Mouse (Mus musculus): ENCODE measurements around the gene Inpp5a.

Inpp5a gene

DNA sequence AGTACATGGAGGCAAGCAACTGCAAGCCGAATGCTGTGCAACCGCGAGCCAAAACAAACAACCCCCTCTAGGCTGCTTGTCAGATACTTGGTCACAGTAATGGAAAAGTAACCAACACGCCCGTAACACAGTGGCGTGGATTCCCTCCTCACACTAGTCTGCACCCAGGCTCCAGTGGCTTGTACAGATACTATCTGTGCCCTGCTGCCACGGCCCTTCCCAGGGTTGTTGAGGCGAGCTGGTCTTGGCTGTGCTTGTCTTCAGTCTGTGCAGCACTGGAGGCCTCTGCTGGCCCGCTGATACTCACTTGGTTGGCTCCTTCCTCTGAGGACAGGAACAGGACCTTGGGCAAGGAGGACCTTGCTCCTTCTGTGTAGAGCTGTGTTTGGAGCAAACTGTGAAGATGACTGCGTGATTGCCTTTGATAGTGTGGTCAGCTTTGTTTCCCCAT lies 52.9 kb downstream of the Inpp5a start:
- peak; percentile 39 to 46 for DNase-seq (ENCODE audit: low spot score in 2 of 2)

DNA sequence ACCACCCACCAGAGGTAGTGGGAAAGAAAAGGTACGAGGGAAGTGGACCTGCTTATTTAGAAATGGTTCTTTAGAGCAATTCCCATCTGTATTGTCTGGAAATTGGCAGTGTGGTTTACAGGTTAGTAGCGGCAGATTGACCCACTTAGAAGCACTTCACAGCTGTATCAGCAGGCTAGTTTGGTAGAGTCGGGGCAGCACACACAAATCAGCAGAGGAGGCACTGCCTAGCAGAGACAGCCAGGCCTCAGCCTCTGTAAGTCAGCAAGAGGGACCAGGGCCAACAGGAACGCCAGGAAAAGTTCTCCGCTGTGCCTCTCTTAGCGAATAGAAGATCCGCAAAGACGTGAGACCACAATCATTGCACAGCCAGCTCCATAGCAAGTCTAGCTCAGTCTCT lies 56.7 kb downstream of the Inpp5a start:
- DNase-seq (ENCODE audit: low spot score in 2 of 2) = no peak

DNA sequence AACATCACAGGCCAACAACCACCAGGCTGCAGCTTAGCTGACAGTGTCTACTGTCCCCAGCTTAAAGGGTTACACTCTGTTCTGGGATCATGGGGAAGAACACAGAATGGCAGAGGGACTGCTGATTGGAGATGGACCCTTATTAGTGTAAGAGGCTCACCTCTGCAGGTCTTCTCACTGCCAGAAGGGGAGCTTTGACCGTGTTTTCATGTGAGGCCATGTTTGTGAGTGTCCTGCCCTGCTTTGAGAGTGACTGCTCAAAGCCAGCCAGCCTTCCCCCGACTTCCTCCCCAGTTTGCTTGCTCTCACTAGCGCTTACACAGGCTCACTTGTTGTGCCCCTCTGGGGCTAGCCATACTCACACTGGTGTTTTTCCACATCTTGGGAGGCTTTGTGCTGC lies 58.5 kb downstream of the Inpp5a start:
- DNase-seq (ENCODE audit: low spot score in 2 of 2) = no peak

DNA sequence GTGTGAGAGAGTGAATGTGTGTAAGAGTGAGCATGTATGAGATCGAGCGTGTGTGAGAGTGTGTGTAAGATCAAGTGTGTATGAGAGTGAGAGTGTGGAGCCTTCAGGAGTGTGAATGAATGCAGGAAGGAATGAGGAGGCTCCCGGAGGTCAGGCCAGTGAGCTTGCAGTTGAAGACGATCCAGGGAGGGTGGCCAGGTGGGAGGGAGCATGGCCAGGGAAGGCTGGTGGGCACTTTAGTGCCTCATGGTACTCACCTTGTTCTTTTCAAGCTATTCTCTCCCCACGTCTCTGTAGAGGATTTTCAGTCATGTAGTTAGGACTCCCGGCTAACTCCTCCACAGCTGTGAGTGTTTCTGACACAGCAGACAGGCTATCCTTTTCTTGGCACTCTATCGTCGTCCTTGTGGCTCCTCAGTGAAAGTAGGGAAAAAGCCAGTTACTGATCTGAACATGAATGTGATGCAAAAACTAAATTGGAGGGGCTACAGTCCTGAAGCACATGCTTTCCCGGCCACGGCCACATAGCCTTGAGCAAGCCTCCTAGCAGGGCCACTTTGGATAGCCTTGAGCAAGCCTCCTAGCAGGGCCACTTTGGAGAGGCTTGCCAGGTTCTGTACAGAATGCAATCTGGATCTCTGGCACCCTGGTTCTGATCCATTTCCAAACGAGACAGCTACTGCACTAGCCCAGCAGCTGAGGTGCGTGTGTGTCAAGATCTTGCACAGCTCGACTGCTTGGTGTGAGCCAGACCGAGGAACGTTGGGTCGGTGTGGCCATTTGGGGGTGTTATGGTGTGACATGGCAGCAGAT lies 61.5 kb downstream of the Inpp5a start:
- DNase-seq (ENCODE audit: low spot score in 2 of 2) = no peak

DNA sequence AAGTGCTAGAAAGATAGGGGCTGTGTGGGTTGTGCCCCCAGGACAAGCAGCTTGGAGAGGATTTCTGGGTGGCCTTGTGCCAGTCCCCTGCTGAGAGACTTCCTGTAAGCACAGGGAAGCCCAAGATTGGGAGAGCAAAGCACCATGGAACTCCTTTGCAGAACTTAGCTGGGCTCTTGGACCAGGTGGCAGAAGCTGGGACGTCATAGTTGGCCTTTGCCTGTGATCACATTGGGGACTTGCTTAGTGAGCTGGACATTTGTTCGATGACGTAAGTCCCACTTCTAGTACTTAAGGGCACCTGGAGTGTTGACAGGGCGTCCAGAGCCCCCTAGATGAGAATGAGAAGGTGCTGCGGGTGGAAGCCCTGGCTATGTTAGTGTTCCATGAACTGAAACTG lies 62.8 kb downstream of the Inpp5a start:
- no peak for DNase-seq (ENCODE audit: low spot score in 2 of 2)

DNA sequence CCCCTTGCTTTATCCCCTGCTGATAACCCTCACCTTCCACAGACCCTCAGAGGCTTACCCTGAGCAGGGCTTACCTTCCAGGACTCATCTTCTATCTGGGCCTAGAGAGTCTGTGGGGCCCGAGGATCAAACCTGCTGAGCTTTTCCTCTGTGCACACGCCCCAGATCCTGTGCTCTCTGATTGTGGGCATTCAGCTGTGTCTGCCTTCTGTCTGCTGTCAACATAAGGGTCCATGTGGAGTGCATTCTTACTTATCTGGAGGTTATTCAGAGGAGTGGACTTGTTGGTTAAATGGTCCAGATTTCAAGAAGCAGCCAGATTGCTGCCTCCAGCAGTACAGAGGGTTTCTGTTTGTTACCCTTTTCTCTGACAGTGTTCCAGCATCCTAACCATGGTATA lies 63.3 kb downstream of the Inpp5a start:
- DNase-seq (ENCODE audit: low spot score in 2 of 2) = no peak

DNA sequence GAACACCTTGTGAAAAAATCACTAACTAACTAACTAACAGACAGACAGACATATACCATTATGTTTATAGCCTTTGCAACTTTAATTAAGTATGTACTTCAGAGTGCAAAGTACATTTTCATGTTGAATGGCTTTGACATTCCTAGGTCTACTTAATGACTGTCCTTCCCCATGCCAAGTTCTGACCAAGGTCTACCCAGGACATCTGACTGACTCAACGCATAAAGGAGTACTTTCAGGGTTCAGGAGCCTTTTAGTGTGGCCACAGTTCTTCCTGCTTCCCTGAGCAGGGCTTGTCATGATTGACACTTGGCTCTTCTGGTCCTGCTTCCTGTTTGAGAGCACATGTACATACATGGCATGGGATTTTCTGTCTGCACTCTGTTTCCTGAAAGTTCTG lies 64.3 kb downstream of the Inpp5a start:
- DNase-seq (ENCODE audit: low spot score in 2 of 2) = no peak

DNA sequence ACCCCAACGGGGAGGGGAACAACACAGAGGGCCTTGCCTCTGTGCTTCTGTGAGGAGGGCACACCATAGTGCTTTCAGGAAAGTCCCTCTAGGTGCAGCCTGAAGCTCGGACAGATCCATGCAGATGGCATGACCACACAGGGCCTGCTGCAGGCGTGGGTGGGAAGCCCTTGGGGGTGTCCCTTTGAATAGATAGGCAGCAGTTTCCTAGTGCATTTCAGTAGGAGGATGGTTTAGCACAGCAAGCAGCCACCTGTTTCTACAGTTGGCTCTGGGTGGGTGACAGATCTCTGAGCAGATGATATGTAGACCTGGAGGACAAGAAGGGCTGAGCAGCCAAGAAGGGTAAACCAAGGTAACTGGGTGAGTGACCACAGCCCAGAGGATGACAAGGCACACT lies 65.4 kb downstream of the Inpp5a start:
- no peak for DNase-seq (ENCODE audit: low spot score in 2 of 2)

DNA sequence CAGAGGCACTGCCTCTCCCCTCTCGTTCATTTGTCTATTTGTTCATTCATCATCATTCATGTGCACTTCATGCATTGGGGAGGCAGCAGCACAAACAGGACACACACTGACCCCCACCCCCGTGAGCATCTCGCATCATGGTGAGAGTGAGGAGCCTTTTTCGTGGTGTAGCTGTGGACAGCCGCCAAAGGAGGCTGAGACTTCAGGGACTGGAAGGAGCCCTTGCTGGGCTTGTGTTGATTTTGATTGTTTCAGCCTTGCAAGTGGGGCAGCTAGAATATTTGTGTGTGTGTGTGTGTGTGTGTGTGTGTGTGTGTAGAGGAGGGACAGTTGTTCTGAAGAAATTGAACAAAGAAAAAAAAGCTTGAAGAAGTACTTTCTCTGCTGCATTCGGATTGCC lies 67.8 kb downstream of the Inpp5a start:
- no peak for DNase-seq (ENCODE audit: low spot score in 2 of 2)

DNA sequence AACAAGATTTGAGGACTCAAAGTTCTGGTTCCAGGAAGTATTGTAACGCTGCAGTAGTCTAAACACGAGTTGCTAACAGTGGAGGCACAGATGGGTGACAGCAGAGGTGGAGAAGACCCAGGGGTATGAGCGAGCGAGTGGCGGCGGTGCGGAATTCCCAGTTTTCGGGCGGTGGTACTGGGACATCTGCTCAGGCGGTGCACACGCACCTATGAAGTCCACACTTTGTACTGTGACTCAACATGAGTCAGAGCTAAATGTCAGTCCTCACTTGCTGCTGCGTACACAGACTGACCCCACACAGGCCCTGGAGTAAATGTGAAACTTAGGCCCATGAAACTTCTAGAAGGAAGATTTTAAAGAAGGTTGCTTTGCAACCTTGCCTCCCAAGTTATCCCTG lies 72.4 kb downstream of the Inpp5a start:
- no peak for DNase-seq (ENCODE audit: low spot score in 2 of 2)

DNA sequence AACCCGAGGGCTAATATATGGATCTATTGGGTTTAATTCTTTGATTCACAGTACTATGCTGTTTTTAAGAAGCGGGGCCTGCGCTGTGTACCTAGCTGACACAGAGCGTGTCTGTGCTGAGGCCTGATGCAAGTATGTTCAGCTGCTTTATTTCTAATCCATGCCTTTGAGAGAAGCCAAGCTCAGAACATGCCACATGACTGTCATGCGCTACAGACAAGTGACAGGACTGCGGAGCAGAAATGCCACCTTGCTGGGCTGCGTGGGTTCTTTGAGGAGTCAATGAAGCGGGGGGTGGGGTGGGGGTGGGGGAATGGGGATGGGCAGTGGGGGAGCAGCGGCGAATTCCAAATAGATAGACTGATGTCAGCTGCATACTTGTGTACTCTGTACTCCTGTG lies 73.2 kb downstream of the Inpp5a start:
- no peak for DNase-seq (ENCODE audit: low spot score in 2 of 2)

DNA sequence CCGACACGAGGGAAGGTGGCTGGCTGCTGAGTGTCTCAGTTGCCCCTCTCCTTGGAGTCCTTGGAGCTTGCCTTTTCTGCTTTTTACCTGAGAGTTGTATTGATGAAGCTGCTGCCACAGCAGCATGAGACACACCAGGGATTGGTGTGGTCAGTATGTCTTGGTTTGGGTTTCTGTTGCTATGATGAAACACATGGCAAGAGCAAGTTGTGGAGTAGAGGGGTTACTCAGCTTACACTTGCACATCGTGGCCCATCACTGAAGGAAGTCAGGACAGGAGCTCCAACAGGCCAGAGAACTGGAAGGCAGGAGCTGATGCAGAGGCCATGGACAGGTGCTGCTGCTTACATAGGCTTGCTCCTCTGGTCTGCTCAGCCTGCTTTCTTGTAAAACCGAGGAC lies 76.6 kb downstream of the Inpp5a start:
- no peak for DNase-seq (ENCODE audit: low spot score in 2 of 2)

DNA sequence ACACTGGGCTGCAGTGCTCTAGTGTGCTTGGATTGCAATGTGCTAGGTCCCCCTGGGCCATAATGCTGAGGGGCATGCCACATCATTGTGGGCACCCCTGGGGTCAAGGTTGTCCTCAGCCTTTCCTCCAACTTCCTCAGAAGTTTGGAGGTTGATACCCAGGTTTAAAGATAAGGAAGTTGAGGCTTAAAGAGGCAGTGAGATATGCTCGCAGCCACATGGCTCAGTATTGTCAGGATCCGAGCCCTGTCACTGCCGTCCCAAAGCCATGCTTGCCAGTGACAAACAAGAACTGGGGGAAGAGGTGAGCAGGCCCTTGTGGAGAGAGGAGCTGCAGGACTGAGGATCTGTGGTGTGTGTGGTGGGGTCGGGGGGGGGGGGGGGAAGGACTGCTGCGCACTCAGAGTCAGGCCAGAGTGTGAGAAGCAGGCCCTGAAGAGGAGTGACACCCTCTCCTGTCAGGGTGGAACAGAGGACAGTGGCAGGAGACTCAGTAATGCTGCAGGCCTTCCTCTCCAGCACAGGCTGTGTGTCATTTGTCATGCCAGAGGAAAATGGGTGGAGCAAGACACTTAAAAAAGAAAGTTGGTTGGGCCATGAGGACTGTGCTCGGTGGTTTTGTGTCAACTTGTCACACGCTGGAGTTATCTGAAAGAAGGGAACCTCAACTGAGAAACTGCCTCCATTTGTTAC lies 77.7 kb downstream of the Inpp5a start:
- no peak for DNase-seq (ENCODE audit: low spot score in 2 of 2)

DNA sequence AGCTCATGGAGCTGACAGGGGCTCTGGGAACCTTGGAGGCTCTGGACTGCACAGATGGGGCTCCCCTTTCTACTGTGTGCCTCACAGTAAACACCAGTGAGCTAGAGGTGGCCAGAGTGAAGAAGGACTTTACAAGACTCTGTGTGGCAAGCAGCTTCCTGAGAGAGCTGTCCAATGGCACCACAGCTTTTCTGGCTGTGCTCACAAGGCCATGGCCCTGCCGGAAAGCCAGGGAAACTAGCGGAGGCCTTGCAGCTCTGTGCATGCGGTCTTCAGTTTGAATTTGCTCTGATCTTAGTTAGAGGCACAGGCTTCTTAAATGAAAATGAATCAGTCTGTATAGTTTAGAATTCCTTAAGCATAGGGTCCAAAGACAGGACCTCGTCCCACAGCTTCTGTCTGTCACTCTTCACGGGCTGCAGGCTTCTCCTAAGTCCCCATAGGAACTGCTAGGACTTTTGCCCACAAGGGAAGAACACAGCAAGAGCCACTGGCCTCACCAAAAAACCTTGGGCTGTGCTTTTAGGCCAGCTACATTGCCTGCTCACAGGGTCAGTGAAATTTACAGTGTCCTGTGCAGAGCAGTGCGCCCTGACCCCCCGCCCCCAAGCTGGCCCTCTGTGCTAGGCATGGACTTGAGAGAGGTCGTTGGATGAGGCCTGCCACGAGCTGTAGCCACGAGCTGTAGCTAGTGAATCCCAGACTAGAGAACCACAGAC lies 78.4 kb downstream of the Inpp5a start:
- no peak for DNase-seq (ENCODE audit: low spot score in 2 of 2)

DNA sequence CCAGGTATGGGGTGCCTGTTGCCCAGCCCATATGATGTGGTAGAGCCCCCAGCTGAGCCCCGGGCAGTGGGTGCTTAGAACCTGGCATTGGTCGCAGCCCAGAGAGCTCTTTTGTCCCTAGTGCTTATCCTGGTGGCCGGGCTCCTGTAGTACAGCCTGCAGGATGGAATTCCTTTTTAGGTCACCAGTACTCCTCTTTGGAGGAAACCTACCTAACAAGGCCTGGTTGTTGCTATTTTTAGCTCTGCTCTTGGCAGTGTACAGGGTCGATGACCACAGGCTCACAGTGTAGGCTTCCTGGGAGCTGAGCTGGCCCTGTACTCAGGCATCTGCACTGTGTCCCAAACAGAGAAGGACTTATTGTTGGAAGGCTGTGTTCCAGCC lies 79.0 kb downstream of the Inpp5a start:
- DNase-seq (ENCODE audit: low spot score in 2 of 2) = no peak

DNA sequence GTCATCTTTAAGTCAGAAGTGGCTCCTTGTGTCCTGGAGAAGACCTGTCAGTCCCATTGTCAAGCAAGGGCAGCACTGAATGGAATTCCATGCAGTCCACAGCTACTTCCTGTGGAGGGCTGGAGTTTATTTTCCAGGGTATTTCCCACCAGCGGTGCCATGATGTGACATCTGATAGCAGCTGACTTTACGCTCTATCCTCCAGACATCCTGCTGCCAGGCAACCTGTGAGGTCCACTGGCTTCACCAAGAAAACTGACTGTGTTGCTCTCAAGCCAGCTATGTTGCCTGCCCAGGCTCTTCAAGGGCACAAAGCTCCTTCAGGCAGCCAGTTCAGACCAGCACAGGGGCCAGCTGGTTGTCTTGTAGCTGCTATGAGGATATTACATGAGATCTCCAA lies 79.5 kb downstream of the Inpp5a start:
- no peak for DNase-seq (ENCODE audit: low spot score in 2 of 2)

DNA sequence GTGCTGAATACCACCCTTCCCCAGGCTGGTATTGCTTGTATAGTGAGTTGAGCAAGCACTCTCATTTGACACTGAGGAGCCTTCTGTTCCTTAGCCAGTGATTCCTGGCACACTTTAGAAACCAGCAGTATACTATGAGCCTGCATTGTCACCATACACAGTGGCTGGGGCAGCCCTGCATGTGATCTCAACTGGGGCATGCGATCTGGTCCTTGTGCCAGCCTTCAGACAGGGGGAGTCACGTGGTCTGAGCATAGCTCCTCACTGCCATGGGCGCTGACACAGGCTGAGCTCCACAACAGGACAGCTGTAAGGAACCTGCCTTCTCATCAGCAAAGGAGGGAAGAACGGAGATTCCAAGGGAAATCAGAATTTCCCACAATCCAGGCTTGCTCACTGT lies 80.5 kb downstream of the Inpp5a start:
- no peak for DNase-seq (ENCODE audit: low spot score in 2 of 2)

DNA sequence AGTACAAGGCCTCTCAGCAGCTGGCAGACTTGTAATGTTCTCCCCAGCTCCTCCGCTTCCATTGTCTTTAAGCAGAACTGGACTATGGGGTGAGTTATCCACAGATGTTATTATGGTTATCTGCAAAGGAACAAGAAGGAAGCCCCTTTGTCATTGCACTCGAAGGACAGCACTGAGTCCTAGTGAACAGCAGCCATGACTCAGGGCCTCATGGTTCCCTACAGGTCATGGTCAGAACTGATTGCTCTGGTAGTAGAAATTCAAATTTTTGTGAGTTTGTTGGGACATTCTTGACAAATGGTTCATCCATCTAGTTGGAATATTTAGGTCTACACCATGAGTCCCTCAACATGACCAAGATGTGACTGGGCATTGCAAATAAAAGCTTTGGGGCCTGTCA lies 81.6 kb downstream of the Inpp5a start:
- DNase-seq (ENCODE audit: low spot score in 2 of 2) = no peak

DNA sequence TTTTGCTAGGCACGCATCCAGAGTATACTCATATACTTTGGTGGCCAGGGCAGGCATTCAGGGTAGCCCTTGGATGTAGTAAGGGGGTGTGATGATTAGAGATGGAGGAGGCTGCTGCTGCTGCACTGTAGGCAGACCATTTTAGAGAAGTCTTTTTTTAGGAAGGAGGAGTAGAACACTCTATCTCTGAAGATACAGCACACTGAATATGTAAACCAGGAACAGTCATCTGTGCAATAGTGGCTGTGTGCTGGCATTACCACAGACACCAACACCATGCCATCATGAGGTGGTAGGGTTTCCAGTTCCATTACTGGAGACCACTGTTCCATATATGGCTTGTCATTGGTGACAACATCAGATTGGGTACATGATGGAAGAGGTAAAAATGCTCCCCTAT lies 83.1 kb downstream of the Inpp5a start:
- no peak for DNase-seq (ENCODE audit: low spot score in 2 of 2)

DNA sequence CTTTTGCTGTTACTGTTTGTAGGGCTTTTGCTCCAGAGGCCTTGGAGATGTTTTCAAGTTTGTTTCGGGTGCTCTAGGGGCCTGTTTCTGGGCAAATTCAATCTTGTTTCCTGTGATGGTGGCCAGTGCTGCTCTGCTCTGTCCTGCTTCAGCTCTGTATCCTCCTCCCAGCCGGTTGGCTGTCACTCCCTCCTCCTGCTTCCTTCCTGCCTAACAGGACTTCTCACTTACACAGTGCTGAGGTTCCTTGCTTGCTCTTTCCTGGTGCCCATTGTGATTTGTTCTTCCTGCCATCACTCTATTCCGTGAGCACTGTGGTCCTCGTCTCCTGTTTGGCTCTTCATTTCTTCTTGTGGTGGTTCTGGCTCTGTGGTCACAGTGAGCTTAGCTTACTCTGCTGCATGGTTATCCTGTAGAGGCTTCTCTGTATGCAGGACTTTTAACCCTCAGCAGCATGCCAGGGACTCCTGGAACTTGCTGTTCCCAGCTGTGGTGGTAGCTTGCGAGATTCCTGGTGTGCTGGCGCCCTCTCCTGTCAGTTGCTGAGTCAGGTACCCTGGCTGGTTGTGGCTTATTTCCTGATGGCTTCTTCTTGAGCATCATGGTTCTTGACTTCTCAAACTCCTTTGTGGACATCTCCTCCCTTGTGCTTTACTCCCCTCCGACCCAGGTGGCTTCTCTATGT lies 84.1 kb downstream of the Inpp5a start:
- DNase-seq (ENCODE audit: low spot score in 2 of 2) = peak; percentile 67 to 68

DNA sequence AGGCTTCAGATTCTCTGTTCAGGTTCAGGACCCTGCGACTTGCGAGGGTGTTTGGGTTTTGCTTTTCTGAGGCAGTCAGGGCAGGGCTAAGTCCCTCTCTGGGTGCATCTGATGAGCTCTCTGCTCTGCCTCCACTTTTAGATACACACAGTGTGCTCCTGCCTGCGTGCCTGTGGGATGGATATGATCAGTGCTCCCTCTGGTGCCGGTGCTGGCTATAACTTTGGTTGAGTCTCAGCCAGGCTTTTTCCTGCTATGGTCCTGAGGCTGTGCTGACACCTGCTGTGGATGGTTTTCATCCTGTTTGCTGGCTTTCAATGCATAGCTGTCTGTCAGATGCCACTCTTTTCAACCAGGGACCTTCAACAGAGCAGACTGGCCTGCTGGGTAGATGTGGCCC lies 87.0 kb downstream of the Inpp5a start:
- no peak for DNase-seq (ENCODE audit: low spot score in 2 of 2)

DNA sequence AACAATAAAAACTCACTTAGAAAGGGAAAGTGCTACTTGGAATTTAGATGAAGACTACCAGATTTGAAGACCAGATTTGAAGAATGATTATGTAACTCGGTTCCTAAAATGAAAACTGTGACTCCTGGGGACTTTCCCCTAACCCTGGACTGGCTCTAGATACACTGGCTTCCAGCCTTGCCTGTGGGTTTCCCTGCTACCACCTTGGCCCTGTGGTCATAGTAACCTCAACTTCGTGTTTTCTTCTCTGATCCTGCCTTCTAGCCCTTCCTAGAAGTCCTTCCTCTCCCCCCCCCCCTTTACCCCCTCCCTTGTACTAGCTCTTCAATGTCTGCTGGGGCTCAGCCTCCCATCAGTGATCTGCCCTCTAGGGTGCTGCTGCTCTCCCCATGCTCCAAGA lies 87.8 kb downstream of the Inpp5a start:
- DNase-seq (ENCODE audit: low spot score in 2 of 2) = no peak
